Mouse (Mus musculus): ENCODE results near the gene Emx2.

Gene Emx2

DNA sequence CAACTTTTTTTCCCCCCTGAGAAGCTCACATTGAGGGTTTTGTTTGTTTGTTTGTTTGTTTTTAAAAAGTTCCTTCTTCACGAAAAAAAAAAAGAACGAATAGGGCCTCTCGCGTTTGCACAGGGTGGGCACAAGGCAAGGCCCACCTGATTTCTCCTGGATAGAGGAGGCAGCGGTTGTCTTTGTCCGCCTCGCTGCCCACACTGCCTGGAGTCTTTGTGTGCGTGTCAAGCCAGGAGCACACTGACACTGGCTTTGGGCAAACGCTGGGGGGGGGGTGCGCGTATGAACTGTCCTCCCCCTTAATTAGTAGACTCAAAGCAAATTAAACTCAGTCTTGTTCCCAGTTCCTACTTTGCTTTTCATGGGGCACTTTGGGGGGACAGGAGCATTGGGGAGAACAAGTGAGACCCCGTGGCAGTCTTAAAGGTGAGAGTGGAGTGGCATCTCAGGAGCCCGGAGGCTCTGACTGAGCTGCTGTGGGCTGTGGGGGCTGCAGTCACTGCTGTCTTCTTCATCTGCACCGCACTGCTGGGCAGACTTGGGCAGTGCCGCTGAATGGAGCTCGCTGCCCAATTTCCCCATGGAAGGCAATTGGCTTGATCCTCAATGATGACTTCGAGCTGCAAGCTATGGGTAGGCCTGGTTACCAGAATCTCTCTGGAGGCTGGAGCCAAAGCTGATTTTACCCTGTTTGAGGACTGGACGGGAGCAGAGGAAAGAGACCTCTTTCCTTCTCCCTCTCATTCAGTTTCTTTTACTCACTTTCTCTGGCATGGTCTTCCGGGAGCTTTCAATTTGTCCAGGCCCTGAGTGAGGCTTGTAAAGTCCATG, 4.5 kb downstream of the Emx2 start:
- DNase-seq: no peak

DNA sequence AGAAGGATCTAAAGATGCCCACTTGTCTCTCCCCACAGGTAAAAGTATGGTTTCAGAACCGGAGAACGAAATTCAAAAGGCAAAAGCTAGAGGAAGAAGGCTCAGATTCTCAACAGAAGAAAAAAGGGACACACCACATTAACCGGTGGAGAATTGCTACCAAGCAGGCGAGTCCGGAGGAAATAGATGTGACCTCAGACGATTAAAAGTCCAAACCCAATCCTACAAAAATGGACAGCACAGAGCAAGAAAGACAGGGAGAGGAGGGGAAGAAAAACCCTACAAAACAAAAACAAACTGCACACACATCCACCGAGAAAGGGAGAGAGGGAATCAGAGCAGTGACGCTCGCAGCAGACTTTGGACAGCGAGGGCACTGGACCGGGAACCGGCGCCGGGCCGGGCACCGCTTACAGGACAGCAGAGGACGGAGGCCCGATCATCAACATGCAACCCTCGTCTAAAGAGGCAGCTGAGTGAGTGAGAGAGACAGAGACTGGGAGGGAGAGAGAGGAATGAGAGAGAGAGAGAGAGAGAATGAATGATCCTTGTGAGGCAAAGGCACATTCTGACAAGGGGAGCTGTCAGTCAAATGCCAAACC, 5.8 kb downstream of the Emx2 start:
- no peak for DNase-seq

DNA sequence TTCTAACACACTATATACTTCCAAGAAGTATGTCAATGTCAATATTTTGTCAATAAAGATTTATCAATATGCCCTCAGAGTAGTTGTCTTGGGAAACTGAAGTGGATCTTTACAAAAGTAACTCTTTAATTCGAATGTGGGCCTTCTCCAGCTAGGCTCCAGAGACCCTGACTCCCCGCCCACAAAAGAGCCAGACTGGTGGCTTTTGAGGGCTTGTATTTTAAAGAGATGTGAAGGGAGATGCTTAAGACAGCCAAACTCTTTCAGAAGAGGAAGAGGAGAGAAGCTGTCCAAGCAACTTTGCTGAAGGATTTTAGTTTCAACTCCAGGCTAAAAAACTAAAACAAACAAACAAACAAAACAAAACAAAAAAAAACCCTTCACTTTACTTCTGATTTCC, 7.1 kb downstream of the Emx2 start:
- DNase-seq: no peak

DNA sequence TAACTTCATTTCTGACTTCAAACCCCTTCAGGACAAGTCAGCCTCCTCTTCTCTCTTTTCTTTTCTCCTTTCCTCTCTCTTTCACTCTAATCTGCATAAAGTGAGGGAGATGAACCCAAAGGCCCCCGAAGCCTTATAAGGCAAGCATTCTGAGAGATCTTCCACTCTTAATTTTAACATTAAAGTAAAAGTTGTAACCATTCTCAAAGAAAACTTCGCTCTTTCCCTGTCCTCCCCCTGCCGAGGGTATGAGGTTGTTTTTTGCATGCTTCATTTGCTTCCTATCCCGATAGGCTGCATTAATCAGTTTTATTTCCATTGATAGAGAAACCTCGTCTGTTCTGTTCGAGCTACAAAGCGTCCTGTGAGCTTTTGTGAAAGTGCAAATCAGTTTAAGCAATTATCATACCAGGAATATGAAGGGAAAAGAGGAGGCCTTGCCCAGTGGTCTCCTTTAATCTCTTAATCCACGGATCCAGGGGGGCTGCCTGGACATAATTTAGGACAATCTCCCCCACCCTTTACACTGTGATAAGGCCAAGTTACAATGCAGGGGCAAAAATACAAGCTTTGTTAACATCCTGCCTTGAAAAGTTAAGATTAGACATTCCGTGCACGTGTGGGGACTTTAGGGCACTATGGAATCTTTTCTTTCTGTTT, 7.7 kb downstream of the Emx2 start:
- no peak for DNase-seq

DNA sequence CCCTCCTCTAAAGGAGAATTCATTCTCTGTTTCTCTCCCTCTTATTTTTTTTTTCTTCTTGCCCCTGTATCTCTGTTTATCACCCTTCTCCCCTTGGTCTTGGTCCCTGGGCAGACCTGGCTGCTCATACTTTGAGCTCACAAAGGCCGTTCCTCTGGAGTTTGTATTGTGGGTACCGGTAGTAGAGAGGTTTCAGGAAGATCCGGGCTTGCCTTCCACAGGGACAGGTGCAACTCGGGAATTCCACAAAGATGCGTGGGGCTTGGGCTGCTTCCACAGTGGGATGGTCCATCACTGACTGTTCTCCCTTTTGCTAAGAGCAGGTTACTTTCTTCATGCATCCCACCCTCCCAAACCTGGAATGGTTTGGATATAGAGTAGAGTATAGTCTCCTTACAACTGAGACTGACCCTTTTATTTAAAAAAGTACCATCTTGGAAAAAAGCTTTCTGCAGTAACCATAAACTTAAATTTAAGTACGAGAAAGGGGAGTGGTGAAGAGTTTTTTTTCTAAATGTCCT, 8.3 kb downstream of the Emx2 start:
- DNase-seq: no peak

DNA sequence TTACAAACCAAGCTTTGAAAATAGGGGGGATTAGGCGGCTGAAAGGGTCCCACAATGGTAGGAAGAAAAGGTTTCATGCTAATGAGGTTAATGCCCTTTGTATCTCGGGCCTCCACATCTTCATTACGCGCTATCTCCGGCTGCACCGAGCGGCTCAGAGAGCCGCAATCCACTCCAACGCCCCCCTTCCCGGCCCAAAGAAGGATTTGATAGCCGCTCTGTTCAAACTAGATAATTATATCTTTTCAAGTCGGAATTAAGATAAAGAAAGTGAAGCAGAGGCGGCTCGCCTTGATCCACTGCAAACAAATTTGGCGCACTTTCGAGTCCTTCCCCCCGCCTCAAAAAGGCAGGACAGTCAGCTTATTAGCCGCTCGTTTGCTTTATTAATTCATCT, 8.8 kb downstream of the Emx2 start:
- no peak for DNase-seq

DNA sequence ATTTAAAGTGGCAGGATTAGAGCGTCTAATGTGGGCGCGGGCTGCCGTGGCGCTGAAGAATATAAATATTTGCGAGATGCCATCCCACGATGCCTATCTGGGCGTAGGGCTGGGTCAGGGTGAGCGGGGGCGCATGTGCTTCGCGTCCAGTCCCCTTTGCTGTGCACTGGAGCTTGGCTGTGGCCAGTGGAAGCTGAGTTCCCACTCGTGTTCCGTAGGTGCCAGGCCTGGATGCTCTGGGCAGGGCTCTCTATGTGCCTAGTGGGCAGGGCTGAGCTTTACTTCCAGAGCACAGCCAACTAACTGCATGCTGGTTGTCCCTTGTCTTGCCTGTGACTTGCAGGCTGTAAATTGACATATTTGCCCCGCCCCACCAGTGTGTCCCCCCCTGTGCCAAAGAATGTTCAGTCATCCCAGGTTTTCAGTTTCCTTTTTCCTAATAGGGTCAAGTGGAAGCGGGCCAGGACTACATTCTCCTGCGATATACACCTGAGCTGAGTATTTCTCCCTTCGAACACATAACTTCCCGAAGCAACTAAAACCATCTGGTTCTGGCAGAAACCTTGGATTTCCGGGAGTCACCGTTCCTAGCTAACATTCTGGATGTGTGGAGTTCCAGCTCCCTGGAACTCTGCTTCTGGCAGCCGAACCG, 9.4 kb downstream of the Emx2 start:
- no peak for DNase-seq

DNA sequence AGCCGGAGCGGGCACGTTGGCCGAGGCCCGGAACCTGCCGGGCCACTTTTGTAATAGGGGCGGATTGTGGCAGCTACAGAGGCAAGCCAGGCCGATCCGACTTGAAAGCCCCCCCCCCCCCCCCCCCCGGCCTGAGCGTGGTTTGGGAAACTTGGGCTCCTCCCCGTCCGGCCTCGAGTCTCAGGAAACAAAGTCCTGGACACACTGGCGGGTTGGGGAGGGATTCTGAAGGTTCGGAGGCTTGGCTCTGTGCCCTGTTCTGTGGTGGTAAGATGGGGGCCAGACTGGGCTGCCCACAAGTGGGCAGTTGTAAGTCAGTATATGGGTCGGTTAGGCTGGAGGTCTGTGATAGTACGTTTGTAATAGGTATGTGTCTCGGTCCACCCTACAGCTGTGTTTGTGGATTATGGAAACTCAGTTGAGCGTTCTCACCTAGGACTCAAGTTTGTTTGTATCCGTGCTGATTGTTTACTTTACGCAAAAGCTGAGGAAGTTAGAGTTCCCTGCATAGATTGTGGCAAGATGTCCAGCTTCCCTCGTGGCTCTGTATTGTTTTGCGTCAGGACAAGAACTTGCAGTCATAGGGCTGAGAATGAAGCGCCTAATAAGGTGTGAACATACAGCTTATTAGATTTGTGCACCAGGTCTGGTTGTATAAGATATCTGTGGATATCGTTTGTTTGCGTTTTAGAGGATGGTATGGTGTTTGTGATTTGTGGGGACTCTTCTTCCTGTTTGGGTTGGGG, 10.1 kb downstream of the Emx2 start:
- no peak for DNase-seq

DNA sequence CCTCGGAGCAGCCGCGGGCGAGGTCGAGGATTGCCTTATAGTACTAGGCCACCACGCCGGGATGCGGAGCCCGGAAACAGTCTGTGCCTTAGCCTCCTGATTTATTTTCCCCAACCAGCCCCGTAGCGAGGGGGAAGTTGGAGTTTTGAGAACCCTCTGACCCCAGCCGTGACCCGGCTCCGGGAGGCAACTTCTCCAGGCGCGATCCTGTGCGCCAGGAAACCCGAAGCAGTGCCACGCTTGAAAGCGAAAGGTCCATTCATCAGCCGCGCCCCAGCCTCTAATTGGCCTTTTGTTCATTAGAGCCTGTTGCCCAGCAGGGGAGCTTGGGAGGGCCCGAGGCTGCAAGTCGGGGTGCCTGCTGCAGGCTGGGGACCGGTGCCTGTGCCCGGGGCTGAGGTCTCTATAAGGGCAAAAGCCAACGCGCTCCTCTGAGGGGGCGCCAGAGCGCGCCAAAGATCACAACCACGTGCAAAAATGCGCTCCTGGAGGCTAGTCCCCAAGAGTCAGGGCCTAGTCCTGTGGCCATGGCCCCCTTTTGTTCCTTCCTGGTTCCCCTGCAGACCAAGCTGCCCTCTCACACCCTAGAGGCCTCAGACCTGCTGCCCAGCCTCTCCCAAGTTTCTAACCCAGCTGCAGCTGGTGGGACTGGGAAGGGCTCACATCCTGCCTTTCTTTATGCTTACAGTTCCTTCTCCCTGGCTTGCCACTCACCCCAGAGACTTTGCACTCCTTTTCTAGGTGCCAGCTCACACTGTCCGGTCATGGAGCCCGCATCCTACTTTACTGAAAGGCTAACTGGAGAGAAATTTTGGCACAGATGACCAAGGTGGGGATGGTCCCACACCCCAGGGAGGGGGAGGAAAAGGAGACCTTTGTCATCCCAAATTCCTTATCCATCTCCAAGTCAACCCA, 11.1 kb downstream of the Emx2 start:
- no peak for DNase-seq

DNA sequence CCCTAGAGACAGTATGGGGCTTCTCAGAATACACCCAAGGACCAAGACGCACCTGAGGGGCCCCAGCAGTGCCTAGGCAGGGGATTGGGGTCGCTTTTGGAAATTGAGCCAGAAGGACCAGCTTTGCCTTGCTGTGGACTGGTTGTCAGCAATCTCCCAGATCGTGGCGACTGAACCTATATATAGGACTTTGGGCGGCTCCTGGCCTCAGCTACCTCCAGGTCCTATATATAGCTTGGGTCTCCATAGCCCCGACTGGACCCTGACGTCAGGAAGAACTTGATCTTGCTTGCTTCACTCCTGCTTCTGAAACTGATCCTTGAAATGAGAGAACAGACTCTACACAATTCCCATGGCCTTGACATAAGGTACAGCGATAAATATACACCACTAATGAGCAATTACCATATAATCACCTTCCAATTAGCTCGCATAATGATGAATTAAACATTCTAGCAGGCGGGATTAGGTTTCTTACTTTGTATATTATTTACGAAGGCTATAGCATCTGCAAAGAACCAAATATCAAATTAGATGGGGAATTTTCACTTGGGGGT, 12.0 kb downstream of the Emx2 start:
- DNase-seq: no peak

DNA sequence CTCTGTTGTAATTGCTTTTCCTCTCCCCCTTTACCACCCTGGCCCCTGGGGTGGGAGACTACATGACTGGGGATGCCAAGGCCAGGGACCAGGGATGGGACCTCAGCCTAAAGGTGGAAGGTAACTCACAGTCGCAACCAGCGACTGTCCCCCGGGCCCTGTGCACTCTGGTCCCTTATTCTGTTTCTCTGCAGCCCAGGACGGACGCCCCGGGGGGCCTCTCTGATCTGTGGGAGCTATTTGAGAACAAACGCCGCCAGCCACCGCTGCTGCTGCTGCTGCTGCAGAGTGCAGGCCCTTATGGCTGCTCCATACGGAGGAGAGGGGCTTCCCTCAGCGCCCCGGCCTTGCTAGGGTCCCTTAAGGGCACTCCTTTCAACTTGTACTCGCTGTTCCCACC, 12.7 kb downstream of the Emx2 start:
- no peak for DNase-seq

DNA sequence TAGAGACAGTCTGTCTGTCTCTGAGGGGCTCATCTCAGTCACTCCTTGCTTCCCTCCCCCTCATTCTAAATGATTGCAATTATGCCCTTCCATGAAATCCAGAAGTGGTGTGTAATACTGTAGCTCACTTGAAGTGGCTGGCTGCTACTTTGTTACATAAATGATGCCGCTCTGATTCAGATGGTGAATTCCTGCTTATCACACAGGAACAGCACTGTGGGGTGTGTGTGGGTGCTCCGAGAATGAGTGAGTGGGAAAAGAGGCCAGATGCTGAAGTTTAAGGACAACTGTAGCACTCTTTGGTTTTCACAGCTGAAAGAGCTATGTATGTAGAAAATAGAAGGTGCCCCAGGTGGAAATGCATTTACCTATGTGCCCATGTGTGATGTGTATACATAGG, 14.7 kb downstream of the Emx2 start:
- no peak for DNase-seq

DNA sequence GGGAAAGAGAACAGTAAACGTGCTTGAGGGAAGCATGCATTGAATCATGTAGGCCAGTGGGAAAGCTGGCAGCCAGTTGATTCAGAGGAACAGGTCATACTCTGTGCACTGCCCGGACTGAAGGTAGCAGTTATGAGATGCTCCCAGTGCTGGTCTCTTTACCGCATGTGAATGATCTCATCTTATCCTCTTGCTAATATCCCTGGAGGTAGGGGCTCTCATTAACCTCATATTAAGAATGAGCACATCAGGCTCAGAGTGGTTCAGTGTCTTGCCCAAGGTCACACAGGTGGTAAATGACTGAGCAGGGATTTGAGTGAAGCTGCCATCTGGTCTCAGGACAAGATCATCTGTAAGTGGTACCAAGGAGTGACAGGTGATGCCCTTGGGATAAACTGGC, 21.7 kb downstream of the Emx2 start:
- no peak for DNase-seq

DNA sequence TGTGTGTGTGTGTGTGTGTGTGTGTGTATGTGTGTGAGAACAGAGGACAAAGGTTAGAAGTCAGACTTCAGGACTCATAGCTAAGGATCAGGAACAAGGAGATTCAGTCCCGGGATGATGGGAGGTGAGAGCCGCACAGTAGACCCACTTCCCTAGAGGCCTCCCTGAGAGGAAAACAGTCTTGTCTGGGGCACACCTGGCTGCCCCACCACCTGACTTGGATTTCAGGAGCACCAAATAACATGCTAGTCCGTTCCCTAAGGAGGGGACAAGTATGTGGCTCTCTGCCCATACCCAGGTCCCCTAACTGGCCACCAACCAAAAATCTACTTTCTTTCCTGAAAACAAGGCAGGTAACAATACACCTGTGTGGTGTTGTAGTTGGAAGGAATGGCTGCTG, 22.4 kb downstream of the Emx2 start:
- DNase-seq: no peak

DNA sequence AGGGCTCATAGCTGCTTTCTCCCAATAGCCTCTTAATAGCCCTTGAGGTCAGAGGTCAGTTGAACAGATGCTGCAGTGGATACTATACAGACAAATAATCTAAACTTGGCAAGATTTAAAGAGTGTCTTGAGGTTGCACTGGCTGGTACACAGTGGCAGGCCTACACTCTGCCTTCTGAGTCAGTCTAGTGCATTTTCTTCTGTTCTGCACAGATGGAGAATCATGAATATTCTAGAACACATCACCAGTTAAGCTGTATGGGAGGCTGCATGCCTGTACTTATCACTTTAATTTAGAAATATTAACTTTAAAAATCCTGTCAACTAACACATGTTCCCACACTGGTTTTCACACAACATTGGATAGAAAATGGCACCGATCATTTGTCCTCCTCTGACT, 34.1 kb downstream of the Emx2 start:
- no peak for DNase-seq

DNA sequence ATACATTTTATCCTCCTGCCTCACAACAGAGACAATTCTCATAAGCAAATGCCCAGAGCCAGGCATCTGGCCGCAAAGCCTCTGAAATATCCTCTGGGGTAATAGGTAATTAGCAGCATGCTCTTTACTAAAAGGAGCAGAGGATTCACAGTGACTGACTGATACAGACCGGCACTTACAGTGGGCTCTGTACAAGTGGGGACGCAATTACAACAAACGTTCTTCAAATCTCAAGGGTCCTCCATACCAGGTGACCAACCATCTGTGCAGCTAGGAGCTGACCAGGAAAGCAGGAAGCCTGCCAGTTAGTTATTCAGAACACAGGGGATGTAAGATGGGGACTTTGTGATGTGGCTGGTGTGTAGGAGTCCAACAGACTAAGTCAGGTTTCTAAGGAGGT, 38.7 kb downstream of the Emx2 start:
- no peak for DNase-seq

DNA sequence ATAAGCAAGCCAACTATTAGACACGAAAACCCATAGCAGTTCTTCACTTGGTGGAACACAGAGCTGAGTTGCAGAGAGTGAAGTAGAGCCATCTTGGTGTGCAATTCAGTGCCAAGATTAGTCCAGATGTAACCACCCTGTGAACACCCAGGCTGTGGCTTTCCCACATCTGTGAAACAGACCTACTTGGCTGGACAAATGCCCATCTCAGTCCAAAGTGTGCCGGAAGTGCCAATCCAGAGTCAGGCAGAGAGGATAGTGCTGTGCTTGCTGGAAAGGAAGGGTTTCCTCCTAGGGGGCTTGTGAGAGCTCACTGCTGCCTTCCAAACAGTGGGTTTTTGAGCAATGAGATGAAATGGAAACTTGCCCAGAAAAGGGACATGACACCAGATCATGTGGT, 50.7 kb downstream of the Emx2 start:
- DNase-seq: no peak

DNA sequence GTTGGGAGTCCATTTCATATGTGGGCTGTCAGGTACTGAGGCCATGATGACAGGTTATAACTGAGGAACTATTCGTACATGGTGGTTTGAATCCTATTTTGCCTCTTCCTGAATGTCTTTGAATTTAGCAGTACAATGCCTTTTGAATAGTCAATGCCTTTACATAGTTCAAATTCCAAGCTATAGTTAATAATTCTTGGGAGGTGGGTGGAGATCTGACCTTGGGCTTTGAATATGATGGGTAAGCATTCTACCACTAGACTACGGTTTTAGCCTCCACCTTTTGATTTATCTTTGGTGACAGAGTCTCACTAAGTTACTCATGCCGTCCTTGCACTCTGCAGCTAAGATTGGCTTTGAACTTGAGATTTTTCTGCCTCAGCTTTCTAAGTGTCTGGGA, 55.0 kb downstream of the Emx2 start:
- no peak for DNase-seq
